Mouse (Mus musculus): ENCODE results near the gene Cdc6. TPM values are rescaled to one million over a fixed set of nuclear protein-coding genes. Genes with fewer than 3 reads are reported as not detected.

Gene Cdc6
- polyA plus RNA-seq, 1 experiment, result 8.4 TPM

DNA sequence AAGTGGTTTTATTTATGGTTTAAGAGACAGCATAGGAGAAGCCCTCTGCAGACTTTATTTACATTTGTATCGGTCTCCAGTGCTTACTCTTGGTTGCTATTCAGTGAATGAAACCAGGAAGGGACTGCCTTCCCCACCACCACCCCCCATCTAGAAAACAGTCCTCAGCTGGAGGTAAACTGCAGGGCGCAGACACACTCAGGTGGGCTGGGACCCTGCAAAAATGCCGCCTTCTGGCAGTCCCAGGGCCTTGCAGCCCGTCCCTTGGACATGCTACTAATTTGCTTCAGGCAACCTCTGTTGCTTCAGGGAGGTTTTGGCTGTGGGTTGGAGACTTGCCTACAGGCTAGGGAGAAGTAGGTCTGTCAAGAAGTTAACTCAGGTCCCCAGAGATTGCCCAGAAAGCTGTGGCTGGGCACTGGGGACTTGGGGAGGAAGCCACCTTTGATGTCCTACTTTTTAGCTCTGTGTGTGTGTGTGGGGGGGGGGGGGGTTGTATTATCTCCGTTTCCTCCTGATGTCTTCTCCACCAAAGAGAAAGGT lies 17.1 kb downstream of the Cdc6 start:
- Histone ChIP-seq H3K4me1 (replicated peaks; ENCODE audit: control insufficient read depth, insufficient read depth, low read length) (peaks cover 34% of the 10 kb centered on the region), H3K27ac (ENCODE audit: control insufficient read depth, insufficient read depth, low read length) (no peak overlapping the region), H3K4me3 (ENCODE audit: control insufficient read depth, insufficient read depth, low read length) (no peak overlapping the region), H3K27me3 (ENCODE audit: control insufficient read depth, insufficient read depth, low read length) (no peaks in the 10 kb centered on the region), H3K36me3 (ENCODE audit: control insufficient read depth, insufficient read depth, low read length) (peaks cover 8% of the 10 kb centered on the region; the same call in 1 of the 2 replicates)
- no peak for TF ChIP-seq POLR2A (IDR thresholded peaks at IDR 0.05; ENCODE audit: control insufficient read depth, extremely low read depth, insufficient read depth, low read length, poor library complexity)
- TF ChIP-seq CTCF (IDR thresholded peaks at IDR 0.05; ENCODE audit: borderline replicate concordance, control insufficient read depth, extremely low read depth, insufficient read depth, low read length, poor library complexity), result peak; percentile 14; the same call in 1 of the 2 replicates
- DNase-seq, result no peak
- WGBS, result 55% methylated on average over 5 of the region's 5 CpGs

DNA sequence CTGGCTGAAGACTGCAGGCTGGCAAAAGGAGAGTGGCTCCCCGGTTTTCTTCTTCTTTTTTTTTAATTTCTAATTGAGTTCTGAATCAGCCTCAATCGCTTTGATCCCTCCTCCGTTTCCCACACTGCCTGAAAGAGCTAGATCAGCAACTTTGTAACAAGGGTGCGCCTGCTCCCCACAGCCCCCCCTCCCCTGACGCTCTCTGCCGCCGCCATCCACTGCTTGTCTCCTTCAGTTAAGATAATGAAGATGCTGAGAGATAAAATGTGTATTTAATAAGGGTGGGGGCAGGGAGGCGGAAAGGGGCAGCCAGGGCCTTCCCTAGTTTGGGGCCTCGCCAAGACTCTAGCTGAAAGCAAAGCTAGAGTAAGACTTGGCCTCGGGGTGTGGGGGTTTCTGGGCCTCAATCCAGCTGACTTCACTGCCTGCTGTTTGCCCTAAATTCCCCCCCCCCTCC lies 17.7 kb downstream of the Cdc6 start:
- peaks cover 34% of the 10 kb centered on the region for H3K4me1 ChIP-seq (replicated peaks; ENCODE audit: control insufficient read depth, insufficient read depth, low read length)
- no peak overlapping the region for H3K4me3 ChIP-seq (ENCODE audit: control insufficient read depth, insufficient read depth, low read length)
- no peak for TF ChIP-seq CTCF (IDR thresholded peaks at IDR 0.05; ENCODE audit: borderline replicate concordance, control insufficient read depth, extremely low read depth, insufficient read depth, low read length, poor library complexity)
- TF ChIP-seq POLR2A (IDR thresholded peaks at IDR 0.05; ENCODE audit: control insufficient read depth, extremely low read depth, insufficient read depth, low read length, poor library complexity), result no peak
- H3K36me3 ChIP-seq (ENCODE audit: control insufficient read depth, insufficient read depth, low read length), result peaks cover 8% of the 10 kb centered on the region; the same call in 1 of the 2 replicates
- H3K27me3 ChIP-seq (ENCODE audit: control insufficient read depth, insufficient read depth, low read length), result no peaks in the 10 kb centered on the region
- DNase-seq, result no peak
- H3K27ac ChIP-seq (ENCODE audit: control insufficient read depth, insufficient read depth, low read length), result no peak overlapping the region
- 30% methylated on average over 10 of the region's 10 CpGs for WGBS

DNA sequence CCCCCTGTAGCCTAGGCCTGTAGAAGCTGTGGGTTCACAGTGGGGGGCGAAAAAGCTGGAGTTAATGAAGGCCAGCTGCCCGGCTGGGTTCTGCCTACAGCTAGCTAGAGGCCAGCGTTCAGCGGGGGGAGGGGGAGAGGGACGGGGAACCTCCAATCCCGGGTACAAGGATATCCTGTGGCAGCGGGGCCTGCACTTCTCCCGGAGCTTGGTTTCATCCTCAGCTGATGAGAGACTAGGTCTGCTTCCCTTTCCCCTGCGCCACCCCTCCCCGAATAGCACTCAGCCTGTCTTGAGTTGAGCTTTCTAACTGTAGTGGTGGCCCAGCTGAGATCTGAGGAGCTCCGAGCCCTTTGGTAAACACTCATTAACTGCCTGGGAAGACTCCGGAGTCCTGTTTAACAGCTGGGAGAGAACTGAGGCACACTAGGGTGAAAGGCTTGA lies 18.3 kb downstream of the Cdc6 start:
- TF ChIP-seq CTCF (IDR thresholded peaks at IDR 0.05; ENCODE audit: borderline replicate concordance, control insufficient read depth, extremely low read depth, insufficient read depth, low read length, poor library complexity) (no peak), POLR2A (IDR thresholded peaks at IDR 0.05; ENCODE audit: control insufficient read depth, extremely low read depth, insufficient read depth, low read length, poor library complexity) (no peak)
- no peaks in the 10 kb centered on the region for H3K27me3 ChIP-seq (ENCODE audit: control insufficient read depth, insufficient read depth, low read length)
- H3K27ac ChIP-seq (ENCODE audit: control insufficient read depth, insufficient read depth, low read length), result no peak overlapping the region
- no peak for DNase-seq
- H3K36me3 ChIP-seq (ENCODE audit: control insufficient read depth, insufficient read depth, low read length), result peaks cover 3% of the 10 kb centered on the region; the same call in 1 of the 2 replicates
- 34% methylated on average over 12 of the region's 12 CpGs for WGBS
- H3K4me3 ChIP-seq (ENCODE audit: control insufficient read depth, insufficient read depth, low read length), result no peak overlapping the region
- H3K4me1 ChIP-seq (replicated peaks; ENCODE audit: control insufficient read depth, insufficient read depth, low read length), result peaks cover 36% of the 10 kb centered on the region

DNA sequence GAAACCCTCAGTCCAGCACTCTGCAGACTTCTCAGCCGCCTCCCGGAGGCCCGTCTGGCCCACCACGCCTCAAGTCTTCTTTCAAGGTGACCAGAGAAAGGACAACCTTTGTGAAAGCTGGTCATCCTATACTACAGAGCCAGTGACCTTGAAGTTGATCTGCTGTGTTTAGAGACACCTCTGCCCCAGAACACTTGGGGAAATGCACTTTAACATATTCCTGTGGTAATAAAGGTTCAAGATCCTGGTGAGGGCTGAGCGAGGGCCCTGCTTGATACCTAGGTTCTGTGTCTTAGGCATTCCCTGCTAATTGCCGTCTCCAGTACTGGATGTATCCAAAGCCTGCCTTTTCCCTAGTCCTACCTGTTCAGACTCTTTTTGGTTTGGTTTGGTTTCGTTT lies 19.0 kb downstream of the Cdc6 start:
- TF ChIP-seq POLR2A (IDR thresholded peaks at IDR 0.05; ENCODE audit: control insufficient read depth, extremely low read depth, insufficient read depth, low read length, poor library complexity) (peak; percentile 15; the same call in 1 of the 2 replicates), CTCF (IDR thresholded peaks at IDR 0.05; ENCODE audit: borderline replicate concordance, control insufficient read depth, extremely low read depth, insufficient read depth, low read length, poor library complexity) (no peak)
- no peak overlapping the region for H3K4me3 ChIP-seq (ENCODE audit: control insufficient read depth, insufficient read depth, low read length)
- H3K36me3 ChIP-seq (ENCODE audit: control insufficient read depth, insufficient read depth, low read length), result no peaks in the 10 kb centered on the region
- no peaks in the 10 kb centered on the region for H3K27me3 ChIP-seq (ENCODE audit: control insufficient read depth, insufficient read depth, low read length)
- WGBS, result 96% methylated on average over 7 of the region's 7 CpGs
- no peak overlapping the region for H3K27ac ChIP-seq (ENCODE audit: control insufficient read depth, insufficient read depth, low read length)
- no peak for DNase-seq
- H3K4me1 ChIP-seq (replicated peaks; ENCODE audit: control insufficient read depth, insufficient read depth, low read length), result peaks cover 42% of the 10 kb centered on the region

DNA sequence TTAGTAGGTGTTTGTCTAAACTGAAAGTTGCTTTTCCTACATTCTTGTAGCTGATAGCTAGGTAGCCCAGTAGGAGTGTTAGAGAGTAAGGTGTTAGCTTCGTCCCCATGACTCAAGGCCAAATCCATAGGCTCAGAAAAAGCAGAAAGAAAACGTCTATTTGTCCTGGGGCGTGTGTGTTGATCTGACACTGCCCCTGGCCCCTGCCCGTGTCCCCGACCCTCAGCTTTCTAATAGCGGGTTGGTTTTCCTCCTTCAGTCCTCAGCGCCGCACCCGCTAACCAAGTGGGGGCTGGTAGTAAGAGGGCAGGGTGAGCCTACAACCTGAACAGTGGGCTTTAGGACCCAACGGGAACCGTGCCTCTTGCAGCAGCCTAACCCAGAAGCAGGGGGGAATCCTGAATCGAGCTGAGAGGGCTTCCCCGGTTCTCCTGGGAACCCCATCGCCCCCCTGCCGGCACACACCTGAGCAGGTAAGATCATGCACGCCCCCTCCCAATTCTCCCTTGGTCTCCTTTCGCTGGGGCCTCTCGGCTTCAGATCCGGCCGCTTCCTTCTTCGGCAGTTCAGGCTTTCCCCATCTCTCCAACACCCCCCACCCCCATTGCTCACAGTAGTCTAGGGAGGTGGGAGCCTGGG lies 20.0 kb downstream of the Cdc6 start, which contains the start of gene Rara:
Gene Rara, plus strand, starts transcription at position 381 of the 639 bp plus-strand sequence.
- WGBS, result 15% methylated on average over 21 of the region's 21 CpGs
- H3K27me3 ChIP-seq (ENCODE audit: control insufficient read depth, insufficient read depth, low read length), result no peaks in the 10 kb centered on the region
- TF ChIP-seq CTCF (IDR thresholded peaks at IDR 0.05; ENCODE audit: borderline replicate concordance, control insufficient read depth, extremely low read depth, insufficient read depth, low read length, poor library complexity), result no peak
- TF ChIP-seq POLR2A (IDR thresholded peaks at IDR 0.05; ENCODE audit: control insufficient read depth, extremely low read depth, insufficient read depth, low read length, poor library complexity), result no peak
- H3K36me3 ChIP-seq (ENCODE audit: control insufficient read depth, insufficient read depth, low read length), result no peaks in the 10 kb centered on the region
- no peak for DNase-seq
- H3K4me1 ChIP-seq (replicated peaks; ENCODE audit: control insufficient read depth, insufficient read depth, low read length), result peaks cover 49% of the 10 kb centered on the region
- no peak within 1 kb of the TSS for H3K27ac ChIP-seq (ENCODE audit: control insufficient read depth, insufficient read depth, low read length)
- peak within 1 kb of the TSS; percentile 49 for H3K4me3 ChIP-seq (ENCODE audit: control insufficient read depth, insufficient read depth, low read length)

DNA sequence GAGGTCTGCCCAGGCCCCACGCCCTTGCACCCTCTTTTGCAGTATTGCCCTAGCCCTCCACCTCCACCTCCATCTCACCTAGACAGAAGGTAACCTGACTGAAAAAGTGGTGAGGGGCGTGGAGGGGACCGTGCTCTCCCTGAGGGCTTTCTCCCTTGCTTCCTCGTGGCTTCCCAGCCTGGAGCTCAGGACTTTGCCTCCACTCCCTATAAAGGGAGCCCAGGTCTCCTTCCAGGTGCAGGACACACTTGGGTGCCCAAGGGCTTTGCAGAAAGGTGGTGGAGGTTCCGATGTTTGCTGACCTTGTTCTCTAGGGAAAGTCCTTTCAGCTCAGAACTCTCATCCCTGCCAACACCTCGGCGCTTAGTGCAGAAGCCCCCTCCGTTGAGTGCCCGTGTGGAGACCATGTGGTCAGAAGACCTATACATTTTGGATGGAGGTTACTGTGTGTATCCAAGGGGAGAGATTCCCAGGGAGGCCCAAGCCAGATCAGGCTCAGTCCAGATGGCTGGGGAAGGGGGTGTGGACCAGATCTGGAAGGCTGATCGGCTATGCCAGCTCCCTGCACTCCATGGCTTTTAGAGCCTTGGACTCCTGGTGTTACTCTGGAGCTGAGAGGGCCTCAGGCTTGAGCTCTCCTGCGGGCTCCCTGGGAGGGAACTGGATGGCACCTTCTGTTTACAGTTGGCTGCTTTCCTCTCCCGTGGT lies 20.7 kb downstream of the Cdc6 start:
- no peak for DNase-seq
- no peak for TF ChIP-seq POLR2A (IDR thresholded peaks at IDR 0.05; ENCODE audit: control insufficient read depth, extremely low read depth, insufficient read depth, low read length, poor library complexity)
- no peak for TF ChIP-seq CTCF (IDR thresholded peaks at IDR 0.05; ENCODE audit: borderline replicate concordance, control insufficient read depth, extremely low read depth, insufficient read depth, low read length, poor library complexity)
- peaks cover 57% of the 10 kb centered on the region for H3K4me1 ChIP-seq (replicated peaks; ENCODE audit: control insufficient read depth, insufficient read depth, low read length)
- H3K27me3 ChIP-seq (ENCODE audit: control insufficient read depth, insufficient read depth, low read length), result no peaks in the 10 kb centered on the region
- WGBS, result 49% methylated on average over 12 of the region's 12 CpGs
- H3K27ac ChIP-seq (ENCODE audit: control insufficient read depth, insufficient read depth, low read length), result no peak overlapping the region
- H3K4me3 ChIP-seq (ENCODE audit: control insufficient read depth, insufficient read depth, low read length), result peak overlapping the region; percentile 49
- H3K36me3 ChIP-seq (ENCODE audit: control insufficient read depth, insufficient read depth, low read length), result no peaks in the 10 kb centered on the region
